Mouse (Mus musculus) mouse trophoblast stem cell (cell line): ENCODE measurements around the gene Hoxd1.

Experiments
- in situ Hi-C, 2 experiments: fragments of 300-500 bp; cut with MseI, MboI; formaldehyde crosslinking; loops; 2 replicates in 1 of 2; 3 replicates in 1 of 2; pipeline ENCODE4 v1.15.1; 2025

Hoxd1 gene

GRCm38 (mm10) chr2:74731799-74732512, 30.8 kb upstream of the Hoxd1 start:
- in situ Hi-C loops = no loop called here

GRCm38 (mm10) chr2:74732513-74733316, 30.1 kb upstream of the Hoxd1 start:
- in situ Hi-C loops = no loop called here

GRCm38 (mm10) chr2:74733317-74733661, 29.5 kb upstream of the Hoxd1 start:
- in situ Hi-C loops = no loop called here

GRCm38 (mm10) chr2:74733765-74734164, 29.0 kb upstream of the Hoxd1 start:
- in situ Hi-C loops = no loop called here

GRCm38 (mm10) chr2:74734451-74734850, 28.3 kb upstream of the Hoxd1 start:
- in situ Hi-C loops = no loop called here

GRCm38 (mm10) chr2:74734996-74735811, 27.6 kb upstream of the Hoxd1 start:
- in situ Hi-C loops = no loop called here

GRCm38 (mm10) chr2:74735851-74736687, 26.7 kb upstream of the Hoxd1 start:
- in situ Hi-C loops = no loop called here

- in situ Hi-C loops = no loop called here
These were observed 25.8 kb upstream of the Hoxd1 start for GRCm38 (mm10) chr2:74736688-74737577.

GRCm38 (mm10) chr2:74737578-74738070, 25.2 kb upstream of the Hoxd1 start:
- in situ Hi-C loops = no loop called here

- in situ Hi-C loops = no loop called here
These were observed 23.9 kb upstream of the Hoxd1 start for GRCm38 (mm10) chr2:74738623-74739475.

GRCm38 (mm10) chr2:74739476-74739800, 23.3 kb upstream of the Hoxd1 start:
- in situ Hi-C loops = no loop called here

- in situ Hi-C loops = no loop called here
These were observed 22.9 kb upstream of the Hoxd1 start for GRCm38 (mm10) chr2:74739869-74740268.

- in situ Hi-C loops = no loop called here
These were observed 22.3 kb upstream of the Hoxd1 start for GRCm38 (mm10) chr2:74740311-74741091.

- in situ Hi-C loops = no loop called here
These were observed 21.4 kb upstream of the Hoxd1 start for GRCm38 (mm10) chr2:74741252-74741978.

- in situ Hi-C loops = no loop called here
These were observed 20.9 kb upstream of the Hoxd1 start for GRCm38 (mm10) chr2:74741979-74742277.

GRCm38 (mm10) chr2:74745540-74746297, 17.1 kb upstream of the Hoxd1 start:
- in situ Hi-C loops = no loop called here

GRCm38 (mm10) chr2:74746298-74746921, 16.4 kb upstream of the Hoxd1 start:
- in situ Hi-C loops = no loop called here
